Mouse (Mus musculus): ENCODE measurements around the gene Pign.

- no peak for TF ChIP-seq POLR2A (IDR thresholded peaks at IDR 0.05; ENCODE audit: borderline replicate concordance, insufficient read depth, low read length)
- TF ChIP-seq CTCF (IDR thresholded peaks at IDR 0.05; ENCODE audit: borderline replicate concordance, insufficient read depth, low read depth, low read length), result no peak
These were observed 6.2 kb upstream of the Pign start for GRCm38 (mm10) chr1:105669700-105670099.
